Mouse (Mus musculus) frontal cortex, postnatal 25 days (tissue): ENCODE results near the gene Dglucy.

Source experiments
- DNase-seq, 2 experiments: peaks; one replicate each; pipeline ENCODE4 v3.0.0; 2022; ENCODE audit warnings: low spot score in 2 of 2

The Dglucy gene

GRCm38 (mm10) chr12:100928286-100928685, 149.4 kb downstream of the Dglucy start:
- DNase-seq, result no peak

GRCm38 (mm10) chr12:100931653-100932052, 152.8 kb downstream of the Dglucy start:
- no peak for DNase-seq

- DNase-seq, result no peak
Observed at GRCm38 (mm10) chr12:100934796-100935195, 155.9 kb downstream of the Dglucy start.

DNA sequence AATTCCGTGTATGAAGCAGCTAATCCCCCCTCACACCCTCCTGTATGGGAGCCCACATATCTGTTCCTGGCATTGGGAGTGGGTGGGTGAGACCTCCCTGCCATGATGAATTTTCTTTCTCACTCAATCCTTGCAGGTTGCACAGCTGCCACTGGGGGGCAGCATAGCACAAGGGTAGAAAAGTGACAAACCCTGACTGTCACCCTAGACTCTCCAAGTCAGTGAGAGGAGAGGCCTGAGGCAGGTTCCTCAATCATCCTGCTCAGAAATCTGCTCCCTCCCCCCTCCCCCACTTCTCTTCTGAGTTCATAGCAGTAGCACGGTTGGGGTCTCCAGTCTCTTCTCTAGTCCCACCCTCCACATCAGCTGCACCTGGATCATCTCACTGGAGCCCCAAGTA, 157.3 kb downstream of the Dglucy start:
- peak; percentile 73 to 82 for DNase-seq

DNA sequence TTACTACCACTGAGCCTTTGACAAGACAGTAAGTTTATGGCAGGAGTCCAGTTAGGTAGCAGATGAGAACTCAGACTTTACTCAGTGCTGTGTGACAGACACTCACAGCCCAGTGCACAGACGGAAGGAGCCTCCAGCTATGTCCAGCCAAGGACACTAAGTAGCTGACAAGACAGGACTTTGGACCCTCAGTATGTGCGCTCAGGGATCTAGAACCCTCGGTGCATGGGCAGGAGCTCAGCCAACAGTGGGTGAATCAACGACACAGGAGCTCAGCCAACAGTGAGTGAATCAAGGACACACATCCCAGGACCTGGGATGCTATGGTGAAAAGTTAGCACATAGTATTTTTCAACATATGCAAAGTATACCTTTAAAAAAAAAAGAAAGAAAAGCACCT, 157.9 kb downstream of the Dglucy start:
- DNase-seq, result no peak

DNA sequence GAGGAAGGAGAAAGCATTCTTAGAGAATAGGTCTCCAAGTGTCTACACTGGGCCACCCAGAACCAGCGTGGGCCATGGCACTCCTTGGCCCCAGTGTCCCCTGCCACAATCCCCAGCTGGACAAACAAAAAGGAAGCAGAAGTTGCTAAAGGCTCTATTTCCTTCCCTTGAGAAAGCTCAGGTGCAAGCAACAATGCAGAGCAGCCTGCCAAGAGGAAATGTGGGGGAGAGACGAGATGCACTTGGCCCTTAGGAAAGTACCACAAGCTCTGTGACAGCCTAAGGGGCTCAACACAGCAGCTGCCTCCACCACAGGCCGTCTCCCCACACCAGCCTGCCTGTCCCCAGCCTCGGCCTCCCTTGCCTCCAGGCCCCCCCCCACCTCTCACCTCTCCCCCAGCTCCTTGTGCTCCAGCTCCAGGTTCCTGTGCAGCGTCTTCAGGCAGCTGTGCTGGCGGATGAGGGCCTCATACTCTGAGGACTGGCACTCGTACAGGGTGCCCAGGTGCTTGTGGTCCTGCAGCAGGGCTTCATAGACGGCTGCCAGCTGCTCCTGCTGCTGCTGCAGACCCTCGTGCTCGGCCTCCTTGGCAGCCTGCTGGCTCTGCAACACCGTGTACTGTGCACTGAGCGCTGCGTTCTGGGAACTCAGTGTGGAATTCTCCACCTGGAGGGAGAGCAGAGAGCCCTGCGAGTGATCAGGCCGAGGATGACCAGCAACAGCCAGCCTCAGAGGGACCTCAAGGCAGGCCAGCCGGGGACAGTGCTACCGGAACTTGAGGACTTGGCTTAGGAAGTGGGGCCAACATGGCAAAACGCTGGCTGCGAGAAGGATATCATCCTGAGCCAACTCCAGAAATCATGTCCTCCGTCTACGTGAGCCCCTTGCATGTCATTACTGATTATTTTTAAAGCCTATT, 158.8 kb downstream of the Dglucy start:
- DNase-seq, result no peak

DNA sequence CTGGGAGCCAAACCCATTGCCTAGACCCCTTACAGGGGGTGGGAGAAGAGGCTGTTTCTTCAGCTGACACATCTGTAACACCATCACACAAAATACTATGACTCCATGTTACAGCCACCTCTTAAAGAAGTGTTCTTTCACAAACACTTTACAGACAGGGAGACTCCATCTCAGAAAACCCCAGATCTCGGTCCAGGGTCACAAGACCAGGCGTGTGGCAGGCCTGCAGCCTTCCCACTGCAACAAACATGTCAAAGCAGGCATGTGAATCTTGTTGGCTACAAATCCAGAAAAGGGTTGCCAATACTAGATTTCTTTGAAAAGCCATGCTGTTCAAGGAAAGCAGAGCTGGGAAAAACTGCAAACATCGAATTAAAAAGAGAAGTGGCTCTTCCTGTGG, 162.5 kb downstream of the Dglucy start:
- no peak for DNase-seq

DNA sequence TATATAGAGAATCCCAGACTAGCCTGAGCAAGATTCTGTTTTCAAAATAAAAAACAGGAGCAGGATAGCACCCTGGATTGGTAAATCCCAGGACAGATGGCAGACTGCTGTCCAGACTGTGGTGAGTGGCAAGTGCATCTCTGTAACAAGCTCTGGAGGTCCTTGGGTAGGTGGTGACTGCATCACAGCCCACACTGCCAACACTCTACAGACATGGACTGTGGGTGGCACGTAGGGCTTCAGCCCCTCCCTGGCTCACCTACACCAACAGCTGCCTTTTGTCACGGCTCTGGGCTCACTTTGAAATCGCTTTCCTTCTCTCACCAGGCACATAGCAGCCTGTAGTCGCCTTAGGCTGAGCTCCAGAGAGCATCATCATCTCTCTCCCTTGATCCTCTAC, 164.3 kb downstream of the Dglucy start:
- no peak for DNase-seq

DNA sequence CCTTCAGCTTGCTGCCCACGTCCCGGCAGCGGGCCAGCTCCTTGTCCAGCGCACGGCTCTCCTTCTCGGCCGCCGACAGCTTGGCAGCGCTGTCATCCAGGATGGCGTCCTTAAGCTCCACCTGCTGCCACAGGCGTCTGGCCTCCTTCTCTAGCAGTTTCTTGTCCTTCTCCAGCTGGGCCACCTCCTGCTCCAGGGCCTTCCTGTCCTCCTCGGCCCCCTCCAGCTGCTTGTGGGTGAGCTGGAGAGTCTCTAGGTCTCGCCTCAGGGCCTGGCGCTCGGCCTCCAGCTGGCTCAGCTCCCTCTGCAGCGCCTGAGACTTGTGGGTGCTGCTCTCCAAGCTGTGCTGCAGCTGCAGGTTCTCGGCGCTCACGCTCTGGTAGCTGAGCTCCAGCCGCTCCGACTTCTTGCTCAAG, 166.1 kb downstream of the Dglucy start:
- no peak for DNase-seq

- DNase-seq, result no peak
Observed at GRCm38 (mm10) chr12:100945501-100945900, 166.6 kb downstream of the Dglucy start.

DNA sequence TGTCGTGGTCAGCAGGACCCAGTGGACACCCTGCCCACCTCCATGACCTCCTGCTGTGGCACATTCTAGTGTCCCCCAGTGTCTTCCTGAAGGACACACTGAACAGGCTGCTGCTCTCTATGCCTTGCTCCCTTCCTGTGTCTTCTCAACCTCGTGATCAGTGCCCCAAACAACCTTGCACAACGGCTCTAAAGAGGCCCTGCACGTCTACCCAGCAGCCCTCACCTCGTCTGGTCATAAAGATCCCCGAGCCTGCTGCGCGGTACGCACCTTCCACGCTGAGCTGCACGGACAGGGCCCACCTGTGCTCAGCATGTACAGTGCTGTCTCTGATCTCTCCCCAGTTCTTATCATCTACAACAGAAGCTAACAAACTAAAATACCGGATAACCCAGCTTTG, 167.1 kb downstream of the Dglucy start:
- no peak for DNase-seq
